Mouse (Mus musculus) liver, embryonic 14.5 days (tissue): ENCODE data around the gene Atp8a2.

ENCODE experiments used
- CTCF ChIP-seq: IDR thresholded peaks from 2 replicates; pipeline ENCODE4 v1.5.1; 2016; ENCODE audit warnings: antibody characterized with exemption, low read depth, control low read depth
- EP300 ChIP-seq: IDR thresholded peaks from 2 replicates; pipeline ENCODE4 v1.6.1; 2016; ENCODE audit warnings: antibody characterized with exemption, low read depth

- TF ChIP-seq CTCF (no peak), EP300 (no peak)
Observed at GRCm38 (mm10) chr14:59928781-59929180, 268.2 kb downstream of the Atp8a2 start.
